Mouse (Mus musculus) limb, embryonic 13.5 days (tissue): ENCODE data around the gene Agap1. TPM values are rescaled to one million over a fixed set of nuclear protein-coding genes. Genes with fewer than 3 reads are reported as not detected.

Experiments
- ATAC-seq: fragments of 200-750 bp; cut with Nextera tagmentation; 2 replicates; pipeline ENCODE4 v1.8.0; 2017; ENCODE audit warnings: low read depth, moderate number of reproducible peaks, moderate TSS enrichment; ENCODE audit not compliant: low FRiP score
- H3K27ac ChIP-seq: fragments of 300-500 bp; sonication (generic); 2 replicates; pipeline ENCODE4 v1.5.1; 2015; ENCODE audit warnings: inconsistent platforms, mild to moderate bottlenecking, moderate library complexity
- H3K27me3 ChIP-seq: fragments of 300-500 bp; sonication (generic); 2 replicates; pipeline ENCODE4 v1.6.1; 2015; ENCODE audit warnings: mild to moderate bottlenecking, inconsistent platforms
- H3K36me3 ChIP-seq: fragments of 300-500 bp; sonication (generic); 2 replicates; pipeline ENCODE4 v1.6.1; 2015; ENCODE audit warnings: inconsistent platforms, mild to moderate bottlenecking, moderate library complexity
- H3K4me1 ChIP-seq: fragments of 300-500 bp; sonication (generic); 2 replicates; pipeline ENCODE4 v1.6.1; 2015; ENCODE audit warnings: inconsistent platforms
- H3K4me2 ChIP-seq: fragments of 300-500 bp; sonication (generic); replicated peaks from 2 replicates; pipeline ENCODE4 v1.6.1; 2015; ENCODE audit warnings: inconsistent platforms, mild to moderate bottlenecking, moderate library complexity
- H3K4me3 ChIP-seq: fragments of 300-500 bp; sonication (generic); 2 replicates; pipeline ENCODE4 v1.5.1; 2015; ENCODE audit warnings: moderate library complexity, mild to moderate bottlenecking, inconsistent platforms
- H3K9ac ChIP-seq: fragments of 300-500 bp; sonication (generic); 2 replicates; pipeline ENCODE4 v1.6.1; 2015; ENCODE audit warnings: mild to moderate bottlenecking, inconsistent platforms
- H3K9me3 ChIP-seq: fragments of 300-500 bp; sonication (generic); 2 replicates; pipeline ENCODE4 v1.6.1; 2016; ENCODE audit warnings: inconsistent platforms
- WGBS: fragments of 180-500 bp; shearing (Covaris S2); methylation state at CpG from one replicate; pipeline ENCODE4 v1.1.7; 2015; 5-methylcytosine and 5-hydroxymethylcytosine counted together
- polyA plus RNA-seq: library from polyadenylated mRNA; unstranded; fragments of >200 nt; fragmentation: Nextera tagmentation; extraction: Ambion mirVana; gene quantifications from 2 replicates; pipeline ENCODE4 v1.2.1, GENCODE M21; 2015

The Agap1 gene
- polyA plus RNA-seq, 1 experiment from 2014 or later: 13.3 TPM

GRCm38 (mm10) chr1:89901381-89901780, 446.8 kb downstream of the Agap1 start:
- Histone ChIP-seq H3K4me3 (no peak overlapping the region), H3K36me3 (no peaks in the 10 kb centered on the region; the same call in 1 of the 2 replicates), H3K27ac (no peak overlapping the region), H3K4me2 (no peak overlapping the region), H3K9ac (no peak overlapping the region), H3K9me3 (peaks cover 5% of the 10 kb centered on the region), H3K27me3 (no peaks in the 10 kb centered on the region), H3K4me1 (peaks cover 13% of the 10 kb centered on the region)
- 82% methylated on average over 4 of the region's 4 CpGs for WGBS
- ATAC-seq: no peak

- H3K4me3 ChIP-seq: no peak overlapping the region
- no peak overlapping the region for H3K4me2 ChIP-seq
- H3K4me1 ChIP-seq: peaks cover 13% of the 10 kb centered on the region
- H3K36me3 ChIP-seq: no peaks in the 10 kb centered on the region
- H3K27me3 ChIP-seq: no peaks in the 10 kb centered on the region
- no peak overlapping the region for H3K27ac ChIP-seq
- WGBS: 88% methylated on average over 2 of the region's 2 CpGs
- no peak for ATAC-seq
- peaks cover 13% of the 10 kb centered on the region for H3K9me3 ChIP-seq
- no peak overlapping the region for H3K9ac ChIP-seq
Measured at GRCm38 (mm10) chr1:89902236-89902635, 447.6 kb downstream of the Agap1 start.

DNA sequence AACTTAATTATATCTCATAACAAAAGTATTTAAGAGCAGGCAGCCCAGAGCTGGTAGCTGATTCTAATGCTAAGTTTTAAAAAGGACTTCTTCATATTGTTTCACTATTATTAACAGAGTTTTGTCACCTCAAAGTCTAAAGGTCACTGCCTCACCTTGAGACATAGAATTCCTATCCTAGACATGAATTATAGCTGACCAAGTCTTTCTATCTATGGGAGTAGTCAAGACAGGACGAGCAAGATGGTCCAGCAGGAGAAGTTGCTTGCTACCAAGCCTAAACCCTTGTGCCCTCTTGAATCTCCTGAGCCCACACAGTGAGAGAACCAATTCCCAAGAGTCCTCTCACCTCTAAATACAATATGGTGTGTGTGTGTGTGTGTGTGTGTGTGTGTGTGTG, 448.0 kb downstream of the Agap1 start:
- Histone ChIP-seq H3K4me1 (peaks cover 13% of the 10 kb centered on the region), H3K4me2 (no peak overlapping the region), H3K36me3 (no peaks in the 10 kb centered on the region), H3K4me3 (no peak overlapping the region), H3K9ac (no peak overlapping the region), H3K27ac (no peak overlapping the region), H3K27me3 (no peaks in the 10 kb centered on the region), H3K9me3 (peaks cover 13% of the 10 kb centered on the region)
- 68% methylated on average over 1 of the region's 1 CpGs for WGBS
- ATAC-seq: no peak

DNA sequence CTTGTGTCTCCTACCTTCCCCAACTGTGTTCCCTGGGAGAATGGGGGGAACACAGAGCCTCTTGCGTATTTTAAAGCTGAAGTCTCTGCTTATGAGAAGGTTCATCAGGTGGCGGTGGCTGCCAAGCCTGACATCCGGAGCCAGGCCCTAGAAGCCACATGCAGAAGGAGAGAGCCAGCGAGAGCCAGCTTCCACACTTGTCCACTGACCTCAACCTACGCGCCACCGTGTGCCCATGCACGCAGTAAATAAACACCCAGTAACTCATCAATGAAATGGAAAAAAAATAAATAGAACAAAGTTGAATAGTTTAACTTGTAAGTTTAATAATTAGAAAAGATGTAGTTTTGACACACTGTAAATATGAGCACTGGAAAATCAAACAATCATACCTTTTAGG, 455.2 kb downstream of the Agap1 start:
- WGBS: 86% methylated on average over 8 of the region's 8 CpGs
- no peak for ATAC-seq
- peaks cover 13% of the 10 kb centered on the region for H3K9me3 ChIP-seq

GRCm38 (mm10) chr1:89912392-89912791, 457.8 kb downstream of the Agap1 start:
- WGBS: 25% methylated on average over 5 of the region's 5 CpGs
- H3K9ac ChIP-seq: no peak overlapping the region
- H3K36me3 ChIP-seq: no peaks in the 10 kb centered on the region
- no peak overlapping the region for H3K4me3 ChIP-seq
- no peaks in the 10 kb centered on the region for H3K9me3 ChIP-seq
- H3K4me2 ChIP-seq: no peak overlapping the region
- peaks cover 9% of the 10 kb centered on the region for H3K4me1 ChIP-seq
- no peak overlapping the region for H3K27ac ChIP-seq
- H3K27me3 ChIP-seq: peaks cover 15% of the 10 kb centered on the region
- peak; percentile 59; the same call in 1 of the 2 replicates for ATAC-seq

More for the DNA sequence above, 455.2 kb downstream of the Agap1 start:
- no peak overlapping the region for H3K4me2 ChIP-seq
- no peak overlapping the region for H3K27ac ChIP-seq
- 0 out of 2 replicates have a peak, but pooled peaks cover 3% of the 10 kb centered on the region for H3K27me3 ChIP-seq
- no peak overlapping the region for H3K4me3 ChIP-seq
- H3K4me1 ChIP-seq: peaks cover 9% of the 10 kb centered on the region
- H3K36me3 ChIP-seq: no peaks in the 10 kb centered on the region
- no peak overlapping the region for H3K9ac ChIP-seq

- ATAC-seq: no peak
- H3K36me3 ChIP-seq: no peaks in the 10 kb centered on the region
- no peak overlapping the region for H3K4me3 ChIP-seq
- no peak overlapping the region for H3K4me2 ChIP-seq
- 81% methylated on average over 4 of the region's 4 CpGs for WGBS
- H3K9ac ChIP-seq: no peak overlapping the region
- peaks cover 9% of the 10 kb centered on the region for H3K4me1 ChIP-seq
- H3K9me3 ChIP-seq: no peaks in the 10 kb centered on the region
- H3K27ac ChIP-seq: no peak overlapping the region
- H3K27me3 ChIP-seq: peaks cover 27% of the 10 kb centered on the region
Measured at GRCm38 (mm10) chr1:89913611-89914010, 459.0 kb downstream of the Agap1 start.

DNA sequence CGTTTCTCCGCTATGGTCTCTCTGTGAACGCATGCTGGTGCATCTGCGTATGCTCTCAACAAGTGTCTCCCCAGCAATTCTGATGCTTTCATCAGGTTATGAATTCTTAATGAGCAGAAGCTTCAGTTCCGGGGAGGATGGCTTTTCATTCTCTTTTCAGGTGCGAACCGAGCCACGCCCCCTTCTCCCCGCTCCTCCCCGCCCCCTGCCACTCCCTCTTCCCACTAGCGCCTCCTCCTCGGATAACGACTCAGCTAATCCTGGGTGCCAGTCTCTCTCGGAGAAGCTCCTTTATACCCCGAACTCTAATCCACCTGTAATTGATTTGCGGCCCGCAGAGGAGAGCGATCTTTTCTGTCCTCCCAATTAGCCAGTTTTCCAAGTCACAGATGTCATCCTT, 463.5 kb downstream of the Agap1 start:
- no peak overlapping the region for H3K4me2 ChIP-seq
- peaks cover 6% of the 10 kb centered on the region for H3K4me1 ChIP-seq
- 23% methylated on average over 18 of the region's 18 CpGs for WGBS
- H3K9me3 ChIP-seq: no peaks in the 10 kb centered on the region
- H3K9ac ChIP-seq: no peak overlapping the region
- H3K27me3 ChIP-seq: peaks cover 69% of the 10 kb centered on the region
- no peaks in the 10 kb centered on the region for H3K36me3 ChIP-seq
- H3K27ac ChIP-seq: no peak overlapping the region
- no peak overlapping the region for H3K4me3 ChIP-seq
- ATAC-seq: no peak

DNA sequence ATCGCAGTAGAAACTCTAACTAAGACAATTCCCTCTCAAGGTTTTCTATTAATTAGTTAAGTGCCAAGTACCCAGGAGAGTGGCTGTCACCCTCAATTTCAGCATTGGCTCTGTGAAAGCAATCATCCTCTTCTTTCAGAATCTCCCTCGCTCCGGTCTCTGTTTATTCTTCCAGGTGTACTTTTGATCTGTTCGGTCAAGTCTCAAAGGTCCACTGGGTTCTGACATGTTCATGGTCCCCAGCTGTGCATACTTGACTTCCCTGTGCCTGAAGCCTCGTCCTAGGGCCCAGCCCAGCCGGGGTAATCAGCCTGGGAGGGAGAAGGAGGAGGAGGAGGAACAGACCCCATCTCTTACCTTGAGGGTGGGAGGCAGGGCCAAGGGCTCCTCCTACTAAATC, 464.6 kb downstream of the Agap1 start:
- 71% methylated on average over 6 of the region's 6 CpGs for WGBS
- Histone ChIP-seq H3K4me2 (no peak overlapping the region), H3K27ac (no peak overlapping the region), H3K9ac (no peak overlapping the region), H3K4me3 (no peak overlapping the region), H3K36me3 (no peaks in the 10 kb centered on the region), H3K9me3 (no peaks in the 10 kb centered on the region), H3K4me1 (peaks cover 14% of the 10 kb centered on the region), H3K27me3 (peaks cover 80% of the 10 kb centered on the region)
- no peak for ATAC-seq

DNA sequence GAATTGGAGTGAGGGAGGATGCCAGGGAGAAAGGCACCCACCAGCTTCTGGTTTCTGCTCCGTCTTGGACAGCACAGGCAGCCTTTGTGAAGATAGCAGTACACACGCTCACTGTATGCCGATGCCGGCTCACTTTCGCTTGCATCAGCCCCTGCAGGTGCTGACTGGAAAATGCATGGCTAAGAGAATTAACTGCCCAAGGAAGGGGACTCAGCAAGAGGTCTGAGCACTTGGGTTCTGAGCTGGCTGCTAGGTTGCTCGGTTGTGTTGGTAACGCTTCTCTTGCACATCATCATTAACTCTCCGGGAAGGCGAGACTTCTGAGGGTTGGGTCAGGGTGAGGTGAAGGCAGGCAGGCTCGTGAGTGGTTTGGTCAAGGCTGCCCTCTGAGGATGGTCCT, 467.2 kb downstream of the Agap1 start:
- no peak overlapping the region for H3K4me3 ChIP-seq

DNA sequence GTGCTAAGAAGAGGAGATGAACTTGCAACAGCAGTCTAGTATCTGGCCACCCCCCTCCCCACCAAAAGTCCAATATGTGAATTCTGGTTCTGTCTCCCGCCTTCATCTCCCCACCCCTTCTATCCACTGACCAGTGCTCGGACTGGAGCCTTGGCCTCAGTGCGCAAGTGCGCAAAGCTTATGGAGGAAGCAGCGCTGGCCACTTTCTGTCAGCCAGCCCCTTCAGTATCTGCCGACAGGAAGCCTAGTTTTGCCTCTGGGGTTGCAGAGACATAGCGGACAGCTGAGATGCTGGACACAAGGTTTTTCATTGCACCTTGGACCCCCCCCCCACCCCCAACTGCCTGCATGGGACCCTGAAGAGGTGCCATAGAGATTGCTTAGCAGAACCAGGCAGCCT, 467.7 kb downstream of the Agap1 start:
- no peaks in the 10 kb centered on the region for H3K9me3 ChIP-seq
- no peak overlapping the region for H3K27ac ChIP-seq
- no peak overlapping the region for H3K4me2 ChIP-seq
- no peak for ATAC-seq
- H3K4me3 ChIP-seq: no peak overlapping the region
- H3K4me1 ChIP-seq: peaks cover 21% of the 10 kb centered on the region
- no peaks in the 10 kb centered on the region for H3K36me3 ChIP-seq
- 3% methylated on average over 7 of the region's 7 CpGs for WGBS
- H3K27me3 ChIP-seq: peaks cover 100% of the 10 kb centered on the region
- no peak overlapping the region for H3K9ac ChIP-seq

More for the DNA sequence above, 467.2 kb downstream of the Agap1 start:
- Histone ChIP-seq H3K9me3 (no peaks in the 10 kb centered on the region), H3K27me3 (peaks cover 100% of the 10 kb centered on the region), H3K4me2 (no peak overlapping the region), H3K4me1 (peaks cover 16% of the 10 kb centered on the region), H3K27ac (no peak overlapping the region), H3K36me3 (no peaks in the 10 kb centered on the region), H3K9ac (no peak overlapping the region)
- WGBS: 1% methylated on average over 10 of the region's 10 CpGs
- ATAC-seq: peak; percentile 33; the same call in 1 of the 2 replicates

DNA sequence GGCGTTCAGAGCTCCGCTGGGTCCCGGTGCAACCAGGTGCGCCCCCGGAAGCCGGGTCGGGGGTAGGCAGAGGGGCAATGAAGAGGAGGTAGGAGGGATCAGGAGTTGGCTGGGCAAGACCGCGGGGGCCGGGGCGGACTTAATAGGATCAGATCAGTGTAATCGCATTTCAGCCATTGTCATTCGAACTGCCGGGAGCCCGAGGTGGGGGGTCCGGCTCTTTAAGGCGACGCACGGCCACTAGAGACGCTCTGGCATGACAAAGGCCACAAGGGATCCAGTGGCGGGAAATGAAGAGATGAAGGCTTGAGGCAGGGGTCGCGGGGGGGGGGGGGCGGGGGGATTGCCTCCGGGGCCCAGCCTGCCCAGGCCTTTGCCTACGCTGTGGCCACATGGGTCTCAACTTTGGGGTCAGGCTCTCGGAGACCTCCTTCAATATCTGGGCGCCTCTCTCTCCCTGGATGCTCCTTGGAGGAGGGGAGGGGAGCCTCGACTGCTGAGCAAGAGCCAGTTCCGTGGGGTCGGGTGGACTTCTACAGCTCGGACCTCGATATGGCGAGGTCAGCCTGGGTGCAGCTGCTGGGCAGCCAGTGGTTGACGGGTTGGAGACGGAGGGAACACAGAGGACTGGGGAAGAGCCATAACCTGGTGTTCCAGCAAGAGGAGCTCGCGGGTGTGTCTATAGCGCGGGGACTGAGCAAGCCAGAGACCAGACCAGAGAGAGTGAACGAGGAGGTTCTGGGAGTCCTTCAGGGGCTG, 468.5 kb downstream of the Agap1 start:
- no peak overlapping the region for H3K27ac ChIP-seq
- ATAC-seq: no peak

GRCm38 (mm10) chr1:89923642-89924020, 469.0 kb downstream of the Agap1 start:
- H3K4me2 ChIP-seq: peak overlapping the region; percentile 51
- WGBS: 13% methylated on average over 14 of the region's 14 CpGs
- peak overlapping the region; percentile 25; the same call in 1 of the 2 replicates for H3K4me3 ChIP-seq
- H3K27ac ChIP-seq: no peak overlapping the region
- peaks cover 26% of the 10 kb centered on the region for H3K4me1 ChIP-seq
- H3K9ac ChIP-seq: no peak overlapping the region
- no peaks in the 10 kb centered on the region for H3K36me3 ChIP-seq
- H3K9me3 ChIP-seq: no peaks in the 10 kb centered on the region
- H3K27me3 ChIP-seq: peaks cover 100% of the 10 kb centered on the region
- ATAC-seq: no peak

More for the DNA sequence above, 468.5 kb downstream of the Agap1 start:
- H3K4me3 ChIP-seq: peak overlapping the region; percentile 25
- no peak overlapping the region for H3K9ac ChIP-seq
- under 1% methylated on average over 41 of the region's 41 CpGs for WGBS
- H3K27me3 ChIP-seq: peaks cover 100% of the 10 kb centered on the region
- no peaks in the 10 kb centered on the region for H3K36me3 ChIP-seq
- no peaks in the 10 kb centered on the region for H3K9me3 ChIP-seq
- peaks cover 25% of the 10 kb centered on the region for H3K4me1 ChIP-seq
- peak overlapping the region; percentile 51 for H3K4me2 ChIP-seq
